Mouse (Mus musculus): ENCODE results near the gene Higd1a.

Higd1a gene

DNA sequence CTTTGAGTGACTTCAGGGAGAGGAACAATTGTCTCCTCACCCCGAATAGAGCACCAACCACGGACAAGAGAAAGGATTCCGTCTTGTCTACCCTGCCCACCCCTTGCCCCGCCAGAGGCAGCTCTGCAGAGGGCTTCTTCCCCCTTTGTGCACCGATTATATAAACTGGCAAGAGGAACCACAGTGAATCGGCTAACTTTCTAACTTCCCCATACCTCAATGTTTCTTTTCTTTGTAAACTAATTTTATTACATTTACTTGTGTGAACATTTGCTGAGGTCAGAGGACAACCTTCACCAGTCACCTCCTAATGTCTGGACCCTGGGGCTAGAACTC is at the start of gene Higd1a:
Gene Higd1a, minus strand, starts transcription at position 210 of the 336 bp plus-strand sequence.
- no peak for DNase-seq (ENCODE audit: low read depth)

DNA sequence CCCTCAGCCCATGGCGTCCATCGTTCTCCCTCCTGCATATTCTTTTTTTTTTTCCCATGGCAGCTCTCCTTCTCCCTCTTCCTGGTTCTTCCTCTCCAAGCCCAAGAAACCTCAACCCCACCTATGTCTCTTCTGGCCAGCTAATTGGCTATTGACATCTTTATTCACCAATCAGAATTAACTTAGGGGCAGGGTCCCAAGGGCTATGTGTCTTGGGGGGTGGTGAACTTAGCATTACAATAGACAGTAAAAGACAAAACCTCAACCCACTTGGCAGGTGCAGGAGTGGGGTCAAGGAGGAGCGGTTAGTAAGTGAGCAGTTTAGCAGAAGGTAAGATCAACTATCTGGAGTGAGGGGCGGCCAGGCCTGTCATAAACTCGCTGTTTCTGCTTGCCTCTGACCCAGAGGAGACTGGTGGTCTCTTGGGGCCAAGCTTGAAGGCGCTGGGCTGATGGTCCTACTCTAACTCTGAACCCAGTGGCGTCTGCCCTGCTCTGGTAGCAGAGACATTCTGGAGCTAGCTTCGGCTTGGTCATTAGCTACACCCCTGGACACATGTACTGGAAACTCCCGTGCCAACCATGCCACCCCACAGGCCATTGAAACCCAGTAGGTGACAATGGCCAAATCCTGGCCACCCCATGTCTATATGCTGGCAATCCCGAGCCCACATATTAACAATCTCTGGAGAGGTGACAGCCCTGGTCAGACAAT is 49.4 kb upstream of the Higd1a start:
- no peak for DNase-seq (ENCODE audit: low read depth)

DNA sequence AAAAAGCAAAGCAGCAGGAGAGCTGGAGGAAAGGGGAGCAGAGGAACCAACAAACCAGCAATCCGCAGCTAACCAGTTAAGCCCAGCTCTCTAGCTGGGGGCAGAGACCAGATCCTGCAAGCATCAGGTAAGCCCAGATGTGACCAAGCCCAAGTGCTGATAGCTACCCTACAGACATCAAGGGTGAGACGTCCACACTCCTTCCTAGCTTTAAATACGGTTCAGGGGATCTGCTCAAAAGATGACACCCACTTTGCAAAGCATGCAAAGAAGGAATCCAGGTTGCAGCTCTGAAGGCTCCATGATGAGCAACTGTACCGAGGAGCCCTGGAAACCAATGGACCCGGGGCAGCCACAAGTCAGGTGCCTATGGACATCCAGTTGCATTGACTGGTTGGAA is 48.3 kb upstream of the Higd1a start:
- DNase-seq (ENCODE audit: low read depth), result no peak

DNA sequence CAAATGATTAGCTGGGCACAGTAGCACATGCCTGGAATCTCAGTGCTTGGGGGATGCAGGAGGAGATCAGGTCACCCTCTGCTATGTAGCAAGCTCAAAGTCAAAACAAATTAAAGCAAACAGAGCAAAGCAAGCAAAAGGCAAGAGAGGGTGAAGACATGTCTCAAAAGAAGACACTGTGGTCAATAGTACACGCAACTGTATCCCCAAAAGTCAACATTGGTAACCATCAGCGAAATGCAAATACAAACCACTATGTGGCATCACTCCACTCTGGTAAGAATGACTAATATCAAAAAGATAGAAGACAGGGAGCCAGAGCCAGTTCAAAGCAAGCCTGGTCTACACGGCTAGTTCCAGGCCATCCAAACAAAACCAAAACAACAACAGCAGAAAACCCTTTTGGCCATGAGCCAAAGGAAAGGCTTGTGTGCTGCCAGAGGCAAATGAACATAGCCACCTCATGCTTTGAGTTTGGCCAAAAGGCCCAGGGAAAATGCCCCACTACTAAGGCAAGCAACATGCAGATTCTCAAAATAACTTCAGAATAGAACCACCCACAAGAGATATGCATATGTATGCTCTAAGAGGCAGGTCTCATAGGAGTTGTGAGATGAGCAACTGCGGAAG is 47.5 kb upstream of the Higd1a start:
- no peak for DNase-seq (ENCODE audit: low read depth)

DNA sequence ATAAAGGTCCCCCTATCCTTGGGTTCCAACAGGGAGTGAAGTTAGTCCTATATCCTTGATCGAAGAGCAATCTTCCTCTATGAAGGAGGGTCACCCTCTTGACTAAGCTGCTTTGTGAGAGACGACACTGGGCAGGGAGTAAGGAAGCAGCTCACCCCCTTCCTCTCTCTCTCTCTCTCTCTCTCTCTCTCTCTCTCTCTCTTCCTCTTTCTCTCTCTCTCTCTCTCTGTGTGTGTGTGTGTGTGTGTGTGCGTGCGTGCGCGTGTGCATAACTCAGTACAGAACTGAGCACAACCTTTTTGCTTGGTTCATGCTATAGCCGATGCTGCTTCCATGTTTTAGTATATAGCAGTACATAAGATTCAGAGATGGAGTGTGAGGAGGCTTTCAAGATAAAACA is 46.8 kb upstream of the Higd1a start:
- no peak for DNase-seq (ENCODE audit: low read depth)

DNA sequence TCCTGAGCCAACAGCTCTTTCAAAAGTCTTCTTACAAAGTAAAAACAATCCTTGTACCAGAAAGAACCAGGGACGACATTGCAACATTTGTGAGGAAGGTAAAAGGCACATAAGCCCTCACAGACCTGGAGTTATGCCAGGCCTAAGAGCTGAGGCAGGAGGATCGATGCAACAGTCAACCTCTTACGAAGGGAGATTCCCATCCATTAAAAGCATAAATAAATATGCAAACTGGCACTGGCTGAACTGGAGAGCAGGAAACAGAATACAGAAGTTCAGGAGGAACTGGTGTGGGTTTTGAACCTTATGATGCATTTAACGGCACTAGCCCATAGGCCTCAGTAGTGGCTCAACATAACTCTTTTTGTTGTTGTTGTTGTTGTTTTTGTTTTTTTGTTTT is 46.2 kb upstream of the Higd1a start:
- no peak for DNase-seq (ENCODE audit: low read depth)

DNA sequence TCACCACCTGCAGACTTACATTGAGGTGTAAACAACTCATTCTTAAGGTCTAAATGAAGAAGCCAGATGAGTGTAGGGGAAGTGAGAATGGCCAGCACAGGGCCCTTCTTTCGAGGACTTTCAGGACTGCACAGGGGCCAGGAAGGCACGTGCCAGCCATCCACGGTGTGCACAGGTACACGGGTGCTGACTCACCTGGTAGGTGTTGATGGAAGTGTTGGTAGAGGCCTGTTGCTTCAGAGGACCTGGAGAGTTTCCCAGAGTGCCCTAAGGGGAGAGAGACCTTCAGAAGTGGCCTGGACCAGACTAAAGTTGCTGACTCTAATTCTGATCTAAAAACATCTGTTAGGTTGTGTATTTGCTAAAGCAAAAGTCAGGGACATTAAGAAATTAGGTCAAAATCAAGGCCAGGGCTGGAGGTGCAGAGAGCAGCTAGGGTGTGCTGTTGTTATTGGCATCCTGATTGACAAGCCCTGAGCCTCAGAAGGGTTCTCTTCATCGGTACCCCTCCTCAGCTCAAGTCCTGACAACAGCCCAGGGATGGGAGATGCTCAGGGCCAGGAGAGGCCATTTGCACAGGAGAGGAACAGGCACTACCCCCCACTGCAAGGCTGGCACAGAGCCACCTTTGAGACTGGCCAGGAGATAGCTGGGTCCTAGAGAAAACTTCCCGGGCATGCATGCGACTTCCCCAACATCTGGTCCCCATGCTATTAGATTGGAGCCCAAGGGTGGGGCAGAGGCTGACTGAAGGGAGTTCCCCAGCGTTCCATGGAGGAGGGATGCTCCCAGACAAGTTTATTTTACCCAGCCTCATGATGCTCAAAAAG is 45.5 kb upstream of the Higd1a start:
- DNase-seq (ENCODE audit: low read depth), result no peak

DNA sequence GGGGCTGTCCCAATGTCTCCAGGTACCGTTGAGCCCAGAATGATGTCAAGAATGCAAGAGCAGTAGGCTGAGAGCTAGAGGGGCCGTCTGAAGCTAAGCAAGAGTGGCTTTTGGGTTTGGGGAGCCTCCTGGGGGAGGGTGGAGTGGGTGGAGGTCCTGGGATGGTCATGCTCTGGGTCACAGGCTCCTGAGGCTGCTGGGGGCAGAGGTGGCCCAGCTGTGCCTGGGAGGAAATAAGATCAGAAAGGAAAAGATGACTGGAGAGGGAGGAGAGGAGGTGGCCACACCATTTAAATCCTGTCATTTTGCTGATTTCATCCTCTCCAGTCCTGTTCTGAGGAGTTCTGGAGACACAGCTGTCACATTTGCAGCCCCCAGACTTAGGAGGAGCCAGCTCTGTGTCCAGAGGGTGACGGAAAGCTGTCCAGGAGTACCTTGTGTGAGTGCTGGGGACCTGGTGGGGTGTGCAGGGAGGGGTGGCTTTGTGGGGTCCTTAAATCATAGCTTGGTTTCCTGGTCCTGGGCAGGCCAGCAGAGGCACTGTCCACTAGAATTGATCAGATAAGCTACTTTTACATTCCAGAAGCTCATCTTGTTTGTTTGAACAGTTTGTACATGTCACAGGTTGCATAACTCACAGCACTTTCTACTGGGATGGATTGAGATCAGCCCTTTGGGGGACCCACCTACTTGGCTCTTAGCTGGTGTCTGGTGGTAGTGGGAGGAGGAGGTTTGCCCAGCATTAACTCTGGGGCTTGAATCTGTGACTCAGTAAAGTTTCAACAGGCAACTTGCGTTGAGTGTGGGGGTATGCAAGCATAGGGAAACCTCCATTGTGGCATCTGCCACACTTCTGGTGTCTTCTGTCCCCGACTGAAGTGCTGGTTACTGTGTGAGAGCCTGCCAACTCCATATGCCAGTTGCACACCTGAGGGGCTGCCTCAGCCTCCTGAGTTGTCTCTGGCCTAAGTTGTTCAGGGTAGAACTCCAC is 43.8 kb upstream of the Higd1a start:
- DNase-seq (ENCODE audit: low read depth), result no peak

DNA sequence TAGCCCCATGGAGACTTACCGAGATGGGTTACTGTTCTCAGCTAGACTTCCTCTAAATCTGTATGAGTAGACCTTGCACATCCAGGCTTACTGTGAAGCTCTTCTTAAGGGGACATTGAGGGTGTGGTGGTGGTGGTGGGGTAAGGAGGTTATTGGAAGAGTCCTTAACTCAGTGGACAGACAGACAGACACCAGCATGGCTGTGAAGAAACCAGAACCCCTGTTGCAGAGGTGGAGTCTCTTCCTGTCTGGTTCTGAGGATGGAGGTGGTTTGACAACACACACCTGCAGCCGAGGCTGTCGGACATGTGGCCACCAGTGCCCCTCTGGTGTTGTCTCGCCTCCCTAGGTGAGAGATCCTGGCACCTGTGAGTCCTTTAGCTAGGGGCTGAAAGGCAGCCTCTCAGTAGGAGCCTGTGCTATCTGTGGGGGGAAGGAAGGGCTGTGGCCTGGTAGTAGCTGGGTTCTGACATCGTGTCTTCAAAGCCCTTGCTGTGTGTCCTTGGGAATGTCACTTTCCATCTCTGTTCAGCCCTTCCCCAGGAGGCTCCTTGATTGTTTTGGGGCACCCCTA is 42.2 kb upstream of the Higd1a start:
- DNase-seq (ENCODE audit: low read depth), result no peak

DNA sequence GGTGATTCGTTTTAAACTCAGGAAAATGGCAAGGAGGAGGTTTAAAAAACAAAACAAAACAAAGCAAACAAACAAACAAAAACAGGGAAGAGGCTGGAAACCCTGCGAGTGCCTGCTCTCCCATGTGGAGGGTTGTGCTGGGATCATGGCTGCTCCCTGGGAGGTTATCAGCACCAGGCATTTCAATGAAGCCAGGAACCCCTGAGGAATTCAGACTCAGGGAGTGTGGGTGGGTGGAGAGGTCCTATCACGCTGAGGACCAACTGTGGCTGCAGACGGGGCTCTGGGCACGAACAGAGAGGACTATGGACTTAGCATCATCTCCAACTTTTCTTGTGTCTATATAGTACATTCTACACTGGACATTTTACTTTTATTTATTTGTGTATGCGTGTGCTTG is 41.1 kb upstream of the Higd1a start:
- no peak for DNase-seq (ENCODE audit: low read depth)

DNA sequence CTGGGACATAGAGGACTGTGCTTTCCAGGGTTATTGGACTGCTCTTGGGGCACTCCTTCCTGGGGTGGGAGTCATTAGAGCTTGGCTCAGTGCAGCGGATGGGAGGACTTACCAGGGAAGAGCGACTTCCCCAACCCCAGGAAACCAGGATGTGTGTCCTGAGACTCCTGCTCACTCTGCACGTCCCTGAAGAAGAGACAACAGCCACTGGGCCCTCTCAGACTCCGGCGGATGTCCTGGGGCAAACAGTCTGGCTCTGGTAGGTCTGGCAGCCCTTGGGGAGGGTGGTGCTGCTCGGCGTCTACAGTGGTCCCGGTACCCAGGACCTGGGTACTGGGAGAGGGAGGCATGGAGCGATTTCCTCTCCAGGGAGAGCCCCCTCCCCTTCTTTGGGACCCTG is 40.1 kb upstream of the Higd1a start, which contains the start of gene Ackr2:
Gene Ackr2, plus strand, starts transcription at position 111 of the 400 bp plus-strand sequence.
- no peak for DNase-seq (ENCODE audit: low read depth)

DNA sequence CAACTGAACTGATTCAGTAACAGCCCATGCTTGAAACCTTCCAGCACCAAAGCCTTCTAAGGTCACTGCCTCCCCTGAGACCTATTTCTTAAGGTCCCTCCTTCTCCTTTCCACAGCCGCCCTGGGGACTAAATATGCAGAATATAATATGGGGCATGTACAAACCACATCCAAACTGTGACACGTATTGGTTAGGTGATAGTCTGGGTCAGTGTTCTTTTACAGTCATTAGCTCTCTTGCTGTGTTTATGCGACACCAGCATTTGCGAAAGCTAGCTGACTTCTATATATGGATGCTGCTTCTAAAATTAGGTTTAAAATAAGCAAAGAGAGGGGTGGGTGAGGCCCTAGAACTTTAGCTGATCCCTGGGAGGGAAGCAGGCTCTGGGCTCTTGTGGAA is 38.7 kb upstream of the Higd1a start:
- DNase-seq (ENCODE audit: low read depth), result no peak

DNA sequence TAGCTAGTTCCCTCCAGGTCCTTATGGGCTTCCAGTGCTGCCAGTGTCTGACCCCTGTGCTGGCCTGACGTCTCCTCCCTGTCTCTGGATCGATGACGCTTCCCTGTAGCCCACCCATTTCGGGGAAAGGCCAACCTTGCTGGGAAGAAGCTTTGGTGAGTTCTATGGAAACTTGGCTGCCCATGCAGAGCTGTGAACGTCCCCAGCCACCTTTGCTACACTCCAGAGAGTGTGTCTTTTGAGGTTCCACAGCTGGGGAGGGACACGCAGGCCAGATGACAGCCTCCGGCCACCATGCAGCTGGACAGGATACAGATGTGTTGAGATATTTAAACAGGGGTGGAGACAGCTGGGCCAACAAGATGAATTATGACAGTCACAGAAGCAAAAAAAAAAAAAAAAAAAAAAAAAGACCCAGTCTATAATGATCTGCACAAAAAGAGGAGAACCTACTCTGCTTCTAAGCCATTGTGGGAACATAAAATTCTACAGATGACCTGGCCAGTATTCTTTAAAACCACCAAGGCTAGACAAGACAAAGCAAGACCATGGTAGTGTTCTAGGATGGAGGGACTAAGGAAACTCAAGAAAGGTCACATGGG is 37.3 kb upstream of the Higd1a start:
- DNase-seq (ENCODE audit: low read depth), result no peak

DNA sequence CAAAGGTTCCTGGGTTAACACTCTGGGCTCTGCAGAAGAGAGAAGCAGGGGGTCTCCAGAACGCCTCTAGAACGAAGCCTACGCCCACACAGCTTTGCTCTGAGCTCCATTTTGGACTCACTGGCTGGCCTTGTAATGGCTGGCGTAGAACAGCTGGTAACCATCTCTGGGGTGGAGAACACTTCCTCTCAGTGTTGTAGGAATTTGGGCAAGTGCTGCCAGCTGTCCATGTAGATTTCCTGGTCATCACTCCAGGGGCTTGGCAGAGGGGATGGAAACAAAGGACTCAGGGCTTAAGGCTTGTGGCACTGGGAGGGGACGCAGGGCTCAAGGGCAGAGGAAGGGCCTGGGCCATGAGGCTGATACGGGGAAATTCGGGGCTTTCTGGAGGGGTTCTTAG is 36.3 kb upstream of the Higd1a start:
- DNase-seq (ENCODE audit: low read depth), result no peak

DNA sequence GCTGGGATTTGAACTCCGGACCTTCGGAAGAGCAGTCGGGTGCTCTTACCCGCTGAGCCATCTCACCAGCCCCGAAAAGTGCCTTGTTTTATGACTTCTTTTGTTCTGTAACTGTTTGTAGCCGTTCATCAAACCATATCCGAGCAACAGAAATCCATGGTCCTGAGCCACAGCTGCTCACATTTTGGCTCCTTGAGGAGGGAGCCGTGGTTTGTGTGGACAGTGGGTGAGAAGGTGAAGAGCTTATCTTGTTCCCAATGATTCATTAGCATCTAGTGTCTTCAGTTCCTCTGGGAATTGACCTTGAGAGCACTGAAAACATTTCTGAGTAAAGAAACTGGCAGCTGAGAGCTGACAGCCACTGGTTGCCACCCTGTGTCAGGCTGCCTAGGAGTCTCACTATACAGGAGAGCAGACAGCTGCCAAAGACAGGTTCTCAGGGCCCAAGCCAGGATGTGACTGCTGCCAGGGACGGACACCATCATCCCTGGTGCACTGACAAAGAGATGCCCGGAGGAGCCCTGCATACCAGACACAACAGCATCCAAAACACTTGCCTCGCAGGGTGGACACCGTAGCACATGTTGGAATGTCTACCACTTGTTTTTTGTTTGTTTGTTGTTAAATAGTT is 34.0 kb upstream of the Higd1a start:
- no peak for DNase-seq (ENCODE audit: low read depth)

DNA sequence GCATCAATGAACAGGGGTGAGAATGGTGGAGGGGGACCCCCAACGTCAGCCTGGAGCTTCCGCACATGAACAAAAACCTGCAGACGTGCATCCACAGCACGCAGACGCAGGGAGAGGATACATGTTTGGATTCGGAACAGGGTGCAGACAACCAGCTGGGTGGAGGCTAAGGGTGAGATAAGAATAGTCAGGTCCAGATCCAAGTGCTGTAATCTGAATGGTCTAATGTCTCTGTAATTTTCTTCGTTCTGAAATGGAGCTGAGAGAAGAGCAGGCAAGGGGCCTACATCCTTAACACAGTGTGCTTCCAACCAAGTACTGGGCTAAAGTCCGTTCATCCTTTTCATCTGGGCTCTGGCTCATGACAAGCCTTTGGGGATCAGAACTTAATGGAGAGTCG is 33.1 kb upstream of the Higd1a start:
- DNase-seq (ENCODE audit: low read depth), result no peak

DNA sequence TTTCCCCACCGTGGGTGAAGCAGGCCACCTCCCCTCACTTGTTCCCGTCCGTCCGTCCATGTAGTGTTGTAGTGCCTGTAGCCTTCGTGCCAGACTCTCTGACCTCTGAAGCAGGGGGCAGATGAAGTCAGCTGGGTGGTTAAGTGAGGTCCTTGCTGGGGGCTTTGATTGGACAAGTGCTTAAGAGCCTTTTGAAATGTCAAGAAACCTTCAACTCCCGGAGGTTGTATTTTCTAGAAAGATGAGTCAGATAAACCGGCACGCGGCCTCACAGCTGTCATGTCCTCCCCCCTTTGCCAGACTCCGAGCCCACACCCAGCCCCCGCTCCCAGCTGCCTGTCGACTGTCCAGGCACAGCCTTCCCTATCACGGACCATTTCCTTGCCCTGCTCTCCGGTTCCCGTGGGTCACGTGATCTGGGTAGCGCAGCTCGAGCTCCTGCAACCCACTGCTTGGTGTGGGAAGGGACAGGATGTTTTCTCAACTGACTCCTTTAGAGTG is 32.3 kb upstream of the Higd1a start:
- peak; percentile 28 for DNase-seq (ENCODE audit: low read depth)

DNA sequence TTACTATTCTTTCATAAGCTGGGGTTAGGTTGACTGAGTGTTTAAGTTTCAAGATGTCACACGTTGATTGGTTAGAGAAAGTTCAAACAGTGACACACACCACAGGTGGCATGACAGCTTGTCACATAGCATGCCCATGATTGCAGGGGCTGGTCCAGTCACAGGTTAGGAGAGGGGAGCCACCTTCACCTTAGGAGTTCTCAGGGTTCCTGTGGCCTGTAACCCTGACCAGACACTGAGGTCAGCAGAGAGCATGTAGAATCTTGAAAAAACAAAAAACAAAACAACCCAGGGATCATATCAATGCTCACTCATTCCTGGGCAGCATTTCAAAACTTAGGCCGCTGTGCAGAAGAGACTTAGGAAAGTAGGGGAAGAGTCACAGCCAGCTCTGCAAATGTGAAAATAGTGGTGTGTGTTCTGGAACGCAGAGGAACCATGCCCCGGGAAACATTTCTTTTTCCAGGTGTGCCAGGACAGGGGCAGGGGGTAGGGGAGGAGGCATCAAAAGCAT is 31.8 kb upstream of the Higd1a start:
- no peak for DNase-seq (ENCODE audit: low read depth)

DNA sequence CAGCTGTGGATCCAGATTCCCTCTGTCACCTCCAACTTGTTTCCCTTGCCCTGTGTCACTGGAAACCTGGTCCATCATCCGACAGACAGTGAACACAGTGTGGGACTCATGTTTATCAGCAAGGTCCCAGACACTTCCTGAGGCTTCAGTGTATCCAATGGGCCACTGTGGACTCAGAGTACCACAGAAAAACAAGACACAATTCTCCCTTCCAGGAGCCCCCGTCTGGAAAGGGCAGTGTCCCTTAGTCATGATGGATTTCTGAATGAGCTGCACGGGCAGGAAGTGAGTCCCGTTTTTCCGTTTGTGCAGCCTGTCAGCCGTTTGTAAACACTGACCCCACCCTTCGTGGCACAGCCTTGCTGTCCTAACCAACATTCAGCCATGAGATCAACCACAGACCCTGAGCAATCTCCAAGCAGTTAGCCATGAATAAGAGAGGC is 23.9 kb upstream of the Higd1a start:
- DNase-seq (ENCODE audit: low read depth), result peak; percentile 27

DNA sequence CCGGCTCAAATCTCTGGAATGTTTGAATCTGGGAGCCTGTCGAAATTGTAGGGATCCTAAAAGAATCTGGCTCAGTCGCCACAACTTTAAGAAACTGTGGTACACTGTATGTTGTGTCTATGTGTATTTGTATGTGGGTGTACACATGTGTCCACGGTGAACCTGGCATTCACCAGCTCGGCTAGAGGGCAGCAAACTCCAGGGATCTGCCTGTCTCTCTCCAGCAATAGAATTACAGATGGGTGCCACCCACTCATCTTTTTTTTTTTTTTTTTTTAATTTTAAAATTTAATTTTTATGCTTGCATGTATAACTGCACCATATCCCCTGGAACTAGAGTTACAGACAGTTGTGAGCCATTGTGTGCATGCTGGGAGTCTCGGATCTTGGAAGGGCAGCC is 23.1 kb upstream of the Higd1a start:
- no peak for DNase-seq (ENCODE audit: low read depth)
